ENCODE assay signal across 21 mouse cellular contexts in genomic region chr10:31538721-31539120, GRCm38 (mm10).
A peak's percentile ranks its signal among the peaks of the same experiment; 100 is the strongest.
DNase-seq lines count a peak whose midpoint lies in the region; ATAC-seq lines count a peak whose summit lies in the region.
"Had no signal": no experiment of that assay in that cellular context is flagged by ENCODE, and none has a peak within 500 bp of the region (broad histone marks: within the 10 kb centered on the region; RNA-seq: fewer than 3 reads in every experiment).

No protein-coding gene starts in this region.

- H3K27ac ChIP-seq in heart, embryonic 13.5 days (replicated peaks) = 0 out of 2 replicates have a peak overlapping the region, but pooled peaks have one; percentile 20
- no peak overlapping the region; the same call in 1 of the 2 replicates for H3K27ac ChIP-seq in heart, embryonic 12.5 days (ENCODE audit: poor library complexity, severe bottlenecking)
- peak overlapping the region; percentile 28 for H3K27ac ChIP-seq in macrophage
- peak overlapping the region; percentile 47; the same call in 1 of the 2 replicates for H3K27ac ChIP-seq in stomach, embryonic 16.5 days (ENCODE audit: low read length)
- H3K27ac ChIP-seq in forebrain, embryonic 15.5 days (replicated peaks) = no peak overlapping the region
- H3K27ac ChIP-seq: heart, adult 2 months; hindbrain, embryonic 12.5 days had no signal

- no peaks in the 10 kb centered on the region for H3K9me3 ChIP-seq in heart, embryonic 13.5 days
- no peaks in the 10 kb centered on the region for H3K9me3 ChIP-seq in heart, embryonic 12.5 days (replicated peaks)
- H3K9me3 ChIP-seq in stomach, embryonic 16.5 days (replicated peaks; ENCODE audit: control insufficient read depth, low read length) = no peaks in the 10 kb centered on the region
- H3K9me3 ChIP-seq in forebrain, embryonic 15.5 days = no peaks in the 10 kb centered on the region
- H3K9me3 ChIP-seq: hindbrain, embryonic 12.5 days had no signal

- no peak for DNase-seq in spleen, adult 12 weeks (ENCODE audit: low spot score)
- DNase-seq in yolk sac, embryonic 10.5 days (ENCODE audit: low spot score) = no peak
- DNase-seq: adrenal gland, adult 2 months; adrenal gland, postnatal 25 days; cerebellum, adult 18-20 months; cerebellum, adult 9-11 months; cerebellum, postnatal 36 days; gastrocnemius, postnatal 10 days; heart, adult 2 months; heart, postnatal 36 days had no signal

- no peaks in the 10 kb centered on the region for H3K27me3 ChIP-seq in heart, embryonic 13.5 days (replicated peaks)
- no peaks in the 10 kb centered on the region for H3K27me3 ChIP-seq in heart, embryonic 12.5 days (replicated peaks)
- no peaks in the 10 kb centered on the region for H3K27me3 ChIP-seq in stomach, embryonic 16.5 days (ENCODE audit: control insufficient read depth, insufficient read depth, low read length)
- H3K27me3 ChIP-seq in forebrain, embryonic 15.5 days = no peaks in the 10 kb centered on the region
- H3K27me3 ChIP-seq: CH12.LX; hindbrain, embryonic 12.5 days had no signal

- no peak overlapping the region for H3K4me2 ChIP-seq in heart, embryonic 13.5 days
- H3K4me2 ChIP-seq in heart, embryonic 12.5 days = no peak overlapping the region
- no peak overlapping the region for H3K4me2 ChIP-seq in stomach, embryonic 16.5 days (ENCODE audit: low read depth, low read length)
- no peak overlapping the region for H3K4me2 ChIP-seq in forebrain, embryonic 15.5 days (replicated peaks)
- H3K4me2 ChIP-seq: hindbrain, embryonic 12.5 days had no signal

- no peak for ATAC-seq in heart, embryonic 13.5 days (ENCODE audit: extremely low read depth, insufficient number of reproducible peaks, low FRiP score, low TSS enrichment)
- ATAC-seq in heart, embryonic 12.5 days (ENCODE audit: insufficient number of reproducible peaks, low FRiP score) = no peak
- peak; percentile 52 for ATAC-seq in common myeloid progenitor, adult 5-6 weeks (replicated peaks; ENCODE audit: low read depth, poor library complexity, severe bottlenecking)
- no peak for ATAC-seq in stomach, embryonic 16.5 days (ENCODE audit: insufficient read depth, low FRiP score)
- no peak for ATAC-seq in forebrain, embryonic 15.5 days (replicated peaks)
- ATAC-seq: forebrain, embryonic 14.5 days; hindbrain, embryonic 16.5 days; inflammation-experienced regulatory T-cells, adult 6 months had no signal

- H3K79me2 ChIP-seq in macrophage (ENCODE audit: inconsistent target) = no peaks in the 10 kb centered on the region

- WGBS in heart, embryonic 13.5 days = 51% methylated on average over 3 of the region's 3 CpGs
- 60% methylated on average over 3 of the region's 3 CpGs for WGBS in heart, embryonic 12.5 days
- 70% methylated on average over 3 of the region's 3 CpGs for WGBS in macrophage (ENCODE audit: missing documents)
- 78% methylated on average over 3 of the region's 3 CpGs for WGBS in stomach, embryonic 16.5 days
- WGBS in forebrain, embryonic 15.5 days = 80% methylated on average over 3 of the region's 3 CpGs

- peaks cover 30% of the 10 kb centered on the region for H3K4me1 ChIP-seq in heart, embryonic 13.5 days
- H3K4me1 ChIP-seq in heart, embryonic 12.5 days (replicated peaks) = peaks cover 17% of the 10 kb centered on the region; the same call in 1 of the 2 replicates
- H3K4me1 ChIP-seq in stomach, embryonic 16.5 days (ENCODE audit: control insufficient read depth, insufficient read depth, low read length) = 0 out of 2 replicates have a peak, but pooled peaks cover 4% of the 10 kb centered on the region
- 0 out of 2 replicates have a peak, but pooled peaks cover 3% of the 10 kb centered on the region for H3K4me1 ChIP-seq in forebrain, embryonic 15.5 days
- H3K4me1 ChIP-seq: hindbrain, embryonic 12.5 days had no signal

- peaks cover 11% of the 10 kb centered on the region for H3K36me3 ChIP-seq in heart, embryonic 13.5 days
- H3K36me3 ChIP-seq in heart, embryonic 12.5 days = 0 out of 2 replicates have a peak, but pooled peaks cover 4% of the 10 kb centered on the region
- H3K36me3 ChIP-seq in macrophage (ENCODE audit: inconsistent target) = no peaks in the 10 kb centered on the region
- H3K36me3 ChIP-seq in stomach, embryonic 16.5 days (ENCODE audit: control insufficient read depth, insufficient read depth, low read length) = no peaks in the 10 kb centered on the region
- peaks cover 4% of the 10 kb centered on the region; the same call in 1 of the 2 replicates for H3K36me3 ChIP-seq in forebrain, embryonic 15.5 days
- H3K36me3 ChIP-seq: hindbrain, embryonic 12.5 days had no signal

- no peak overlapping the region for H3K9ac ChIP-seq in heart, embryonic 13.5 days
- no peak overlapping the region for H3K9ac ChIP-seq in heart, embryonic 12.5 days
- no peak overlapping the region for H3K9ac ChIP-seq in stomach, embryonic 16.5 days (ENCODE audit: low read length)
- H3K9ac ChIP-seq in forebrain, embryonic 15.5 days (replicated peaks) = no peak overlapping the region
- H3K9ac ChIP-seq: hindbrain, embryonic 12.5 days had no signal

- no peak overlapping the region for H3K4me3 ChIP-seq in heart, embryonic 13.5 days
- no peak overlapping the region for H3K4me3 ChIP-seq in heart, embryonic 12.5 days
- H3K4me3 ChIP-seq in macrophage (ENCODE audit: inconsistent target) = no peak overlapping the region
- H3K4me3 ChIP-seq in stomach, embryonic 16.5 days (replicated peaks; ENCODE audit: low read length) = no peak overlapping the region
- no peak overlapping the region for H3K4me3 ChIP-seq in forebrain, embryonic 15.5 days
- H3K4me3 ChIP-seq: heart, adult 2 months; hindbrain, embryonic 12.5 days had no signal

Comparison
In these comparisons a context has a peak if more than half of its experiments do, and no peak if none do; other contexts are left out.
1. H3K27ac ChIP-seq: peak in heart, embryonic 13.5 days (single experiment), macrophage (single experiment) and stomach, embryonic 16.5 days (single experiment); none in heart, embryonic 12.5 days (single experiment) and forebrain, embryonic 15.5 days (single experiment).